Mouse (Mus musculus) intestine, embryonic 15.5 days (tissue): ENCODE measurements around the gene Cables2. TPM values are rescaled to one million over a fixed set of nuclear protein-coding genes. Genes with fewer than 3 reads are reported as not detected.
"Not testable (repeated sequence)": the region's sequence is repeated elsewhere in the genome, so short reads cannot be mapped to it uniquely, and the experiment has no call there.

ENCODE experiments used
- ATAC-seq: fragments of 200-750 bp; cut with Nextera tagmentation; 2 replicates; pipeline ENCODE4 v1.8.0; 2017; ENCODE audit warnings: moderate TSS enrichment, moderate library complexity
- H3K27ac ChIP-seq: fragments of 300-500 bp; sonication (generic); 2 replicates; pipeline ENCODE4 v1.5.1; 2015; ENCODE audit warnings: mild to moderate bottlenecking, inconsistent platforms
- H3K27me3 ChIP-seq: fragments of 300-500 bp; sonication (generic); replicated peaks from 2 replicates; pipeline ENCODE4 v1.6.1; 2015; ENCODE audit warnings: inconsistent platforms
- H3K36me3 ChIP-seq: fragments of 300-500 bp; sonication (generic); 2 replicates; pipeline ENCODE4 v1.6.1; 2015; ENCODE audit warnings: inconsistent platforms
- H3K4me1 ChIP-seq: fragments of 300-500 bp; sonication (generic); replicated peaks from 2 replicates; pipeline ENCODE4 v1.6.1; 2015; ENCODE audit warnings: inconsistent platforms
- H3K4me2 ChIP-seq: fragments of 300-500 bp; sonication (generic); replicated peaks from 2 replicates; pipeline ENCODE4 v1.6.1; 2015; ENCODE audit warnings: mild to moderate bottlenecking, inconsistent platforms
- H3K4me3 ChIP-seq: fragments of 300-500 bp; sonication (generic); replicated peaks from 2 replicates; pipeline ENCODE4 v1.5.1; 2015; ENCODE audit warnings: inconsistent platforms
- H3K9ac ChIP-seq: fragments of 300-500 bp; sonication (generic); 2 replicates; pipeline ENCODE4 v1.6.1; 2015; ENCODE audit warnings: inconsistent platforms
- H3K9me3 ChIP-seq: fragments of 300-500 bp; sonication (generic); 2 replicates; pipeline ENCODE4 v1.6.1; 2016; ENCODE audit warnings: inconsistent platforms
- WGBS: fragments of 180-500 bp; shearing (Covaris S2); methylation state at CpG from one replicate; pipeline ENCODE4 v1.1.7; 2015; 5-methylcytosine and 5-hydroxymethylcytosine counted together
- polyA plus RNA-seq: library from polyadenylated mRNA; unstranded; fragments of >200 nt; fragmentation: Nextera tagmentation; extraction: Ambion mirVana; gene quantifications from 2 replicates; pipeline ENCODE4 v1.2.1, GENCODE M21; 2015

Gene Cables2
- polyA plus RNA-seq, 1 experiment from 2014 or later: 11.4 TPM

GRCm38 (mm10) chr2:180259826-180260609 is 13.3 kb downstream of the Cables2 start:
- not testable (repeated sequence) for H3K4me1 ChIP-seq, ATAC-seq, H3K4me2 ChIP-seq, H3K27ac ChIP-seq, H3K27me3 ChIP-seq, H3K9me3 ChIP-seq, H3K9ac ChIP-seq, H3K4me3 ChIP-seq
- H3K36me3 ChIP-seq: peaks cover 26% of the 10 kb centered on the region
- WGBS: 71% methylated on average over 17 of the region's 17 CpGs

GRCm38 (mm10) chr2:180258951-180259484 is 14.3 kb downstream of the Cables2 start:
- not testable (repeated sequence) for H3K27ac ChIP-seq

GRCm38 (mm10) chr2:180257963-180258865 is 15.1 kb downstream of the Cables2 start:
- Histone ChIP-seq H3K4me3 (peak overlapping the region; percentile 84), H3K9ac (peak overlapping the region; percentile 91), H3K27me3 (no peaks in the 10 kb centered on the region), H3K27ac (peak overlapping the region; percentile 83), H3K4me1 (0 out of 2 replicates have a peak, but pooled peaks cover 10% of the 10 kb centered on the region), H3K9me3 (no peaks in the 10 kb centered on the region), H3K4me2 (peak overlapping the region; percentile 76), H3K36me3 (peaks cover 22% of the 10 kb centered on the region)
- WGBS: 52% methylated on average over 11 of the region's 11 CpGs
- no peak for ATAC-seq

More at GRCm38 (mm10) chr2:180258951-180259484, 14.3 kb downstream of the Cables2 start:
- H3K4me2 ChIP-seq, ATAC-seq, H3K4me3 ChIP-seq, H3K4me1 ChIP-seq, H3K27me3 ChIP-seq, H3K9me3 ChIP-seq, H3K9ac ChIP-seq: not testable (repeated sequence)
- peaks cover 26% of the 10 kb centered on the region for H3K36me3 ChIP-seq
- 78% methylated on average over 10 of the region's 10 CpGs for WGBS

GRCm38 (mm10) chr2:180257001-180257521 is 16.2 kb downstream of the Cables2 start, which contains the start of gene Rps21:
Gene Rps21 (plus strand): TSS chr2:180257377.
- Histone ChIP-seq H3K4me3 (peak within 1 kb of the TSS; percentile 84), H3K27ac (peak within 1 kb of the TSS; percentile 95), H3K9me3 (no peaks in the 10 kb centered on the region), H3K36me3 (peaks cover 17% of the 10 kb centered on the region), H3K4me2 (peak within 1 kb of the TSS; percentile 85), H3K27me3 (no peaks in the 10 kb centered on the region), H3K9ac (peak within 1 kb of the TSS; percentile 91), H3K4me1 (0 out of 2 replicates have a peak, but pooled peaks cover 10% of the 10 kb centered on the region)
- peak; percentile 96 for ATAC-seq
- WGBS: under 1% methylated on average over 38 of the region's 38 CpGs

- peak; percentile 73 for ATAC-seq
- Histone ChIP-seq H3K36me3 (peaks cover 16% of the 10 kb centered on the region), H3K27me3 (no peaks in the 10 kb centered on the region), H3K9me3 (no peaks in the 10 kb centered on the region), H3K4me1 (0 out of 2 replicates have a peak, but pooled peaks cover 10% of the 10 kb centered on the region), H3K4me2 (peak overlapping the region; percentile 85), H3K27ac (peak overlapping the region; percentile 95), H3K9ac (peak overlapping the region; percentile 61), H3K4me3 (peak overlapping the region; percentile 84)
- WGBS: 20% methylated on average over 26 of the region's 26 CpGs
Observed at GRCm38 (mm10) chr2:180256296-180257000, 16.8 kb downstream of the Cables2 start.

- no peaks in the 10 kb centered on the region for H3K9me3 ChIP-seq
- no peak for ATAC-seq
- no peaks in the 10 kb centered on the region for H3K27me3 ChIP-seq
- 87% methylated on average over 9 of the region's 9 CpGs for WGBS
- H3K4me3 ChIP-seq: no peak overlapping the region
- peak overlapping the region; percentile 85 for H3K4me2 ChIP-seq
- no peak overlapping the region for H3K9ac ChIP-seq
- peaks cover 11% of the 10 kb centered on the region for H3K36me3 ChIP-seq
- H3K27ac ChIP-seq: no peak overlapping the region
- 0 out of 2 replicates have a peak, but pooled peaks cover 10% of the 10 kb centered on the region for H3K4me1 ChIP-seq
Observed at GRCm38 (mm10) chr2:180255701-180256100, 17.6 kb downstream of the Cables2 start.

- H3K4me1 ChIP-seq: peaks cover 10% of the 10 kb centered on the region
- ATAC-seq: no peak
- no peaks in the 10 kb centered on the region for H3K27me3 ChIP-seq
- no peak overlapping the region for H3K27ac ChIP-seq
- H3K9me3 ChIP-seq: no peaks in the 10 kb centered on the region
- H3K4me3 ChIP-seq: no peak overlapping the region
- H3K9ac ChIP-seq: no peak overlapping the region
- H3K36me3 ChIP-seq: 0 out of 2 replicates have a peak, but pooled peaks cover 4% of the 10 kb centered on the region
- H3K4me2 ChIP-seq: no peak overlapping the region
- 91% methylated on average over 5 of the region's 5 CpGs for WGBS
Observed at GRCm38 (mm10) chr2:180254436-180255209, 18.7 kb downstream of the Cables2 start.

GRCm38 (mm10) chr2:180251838-180252237 is 21.5 kb downstream of the Cables2 start:
- WGBS: 66% methylated on average over 3 of the region's 3 CpGs
- no peak for ATAC-seq
- H3K4me1 ChIP-seq: peaks cover 15% of the 10 kb centered on the region
- H3K27ac ChIP-seq: no peak overlapping the region
- H3K9me3 ChIP-seq: no peaks in the 10 kb centered on the region
- no peaks in the 10 kb centered on the region for H3K27me3 ChIP-seq
- no peak overlapping the region for H3K9ac ChIP-seq
- no peak overlapping the region for H3K4me3 ChIP-seq
- no peak overlapping the region for H3K4me2 ChIP-seq
- no peaks in the 10 kb centered on the region for H3K36me3 ChIP-seq

GRCm38 (mm10) chr2:180250930-180251611 is 22.2 kb downstream of the Cables2 start:
- Histone ChIP-seq H3K4me2 (no peak overlapping the region), H3K27me3 (no peaks in the 10 kb centered on the region), H3K4me1 (peaks cover 10% of the 10 kb centered on the region), H3K9me3 (no peaks in the 10 kb centered on the region), H3K27ac (no peak overlapping the region), H3K9ac (no peak overlapping the region), H3K4me3 (no peak overlapping the region), H3K36me3 (no peaks in the 10 kb centered on the region)
- WGBS: 30% methylated on average over 11 of the region's 11 CpGs
- peak; percentile 86 for ATAC-seq

GRCm38 (mm10) chr2:180248947-180249660 is 24.2 kb downstream of the Cables2 start:
- Histone ChIP-seq H3K27me3 (no peaks in the 10 kb centered on the region), H3K4me3 (no peak overlapping the region), H3K27ac (no peak overlapping the region), H3K4me1 (peaks cover 10% of the 10 kb centered on the region), H3K4me2 (no peak overlapping the region), H3K9ac (no peak overlapping the region), H3K9me3 (no peaks in the 10 kb centered on the region), H3K36me3 (no peaks in the 10 kb centered on the region)
- peak; percentile 29; the same call in 1 of the 2 replicates for ATAC-seq
- 54% methylated on average over 9 of the region's 9 CpGs for WGBS
